Mouse (Mus musculus) liver, adult 2 months (tissue): ENCODE results near the gene Nedd8. TPM values are rescaled to one million over a fixed set of nuclear protein-coding genes. Genes with fewer than 3 reads are reported as not detected.

Experiments used
- DNase-seq: peaks from one replicate; pipeline ENCODE4 v3.0.0-alpha.2; 2011; ENCODE audit warnings: low read depth, low spot score; ENCODE audit errors: extremely low read depth
- H3K27ac ChIP-seq: fragments of 200-500 bp; replicated peaks from 2 replicates; pipeline ENCODE4 v1.5.1; 2012; ENCODE audit warnings: low read depth, mild to moderate bottlenecking, control low read depth, inconsistent platforms, low read length; ENCODE audit not compliant: insufficient read depth
- H3K27me3 ChIP-seq: fragments of 200-500 bp; 2 replicates; pipeline ENCODE4 v1.6.1; 2012; ENCODE audit warnings: mild to moderate bottlenecking, moderate library complexity, low read length, inconsistent platforms; ENCODE audit not compliant: control insufficient read depth, insufficient read depth
- H3K36me3 ChIP-seq: fragments of 200-500 bp; 2 replicates; pipeline ENCODE4 v1.6.1; 2012; ENCODE audit warnings: low read length, inconsistent platforms; ENCODE audit not compliant: control insufficient read depth, insufficient read depth
- H3K4me1 ChIP-seq: fragments of 200-500 bp; 2 replicates; pipeline ENCODE4 v1.6.1; 2011; ENCODE audit warnings: low read length; ENCODE audit not compliant: control insufficient read depth, insufficient read depth
- H3K4me3 ChIP-seq: fragments of 200-500 bp; 2 replicates; pipeline ENCODE4 v1.5.1; 2011; ENCODE audit warnings: low read depth, mild to moderate bottlenecking, control low read depth, low read length, moderate library complexity; ENCODE audit not compliant: insufficient read depth
- H3K79me2 ChIP-seq: fragments of 200-500 bp; 2 replicates; pipeline ENCODE4 v1.6.1; 2012; ENCODE audit warnings: inconsistent platforms, mild to moderate bottlenecking, low read length, moderate library complexity; ENCODE audit not compliant: control insufficient read depth, insufficient read depth
- H3K9ac ChIP-seq: fragments of 200-500 bp; 2 replicates; pipeline ENCODE4 v1.6.1; 2012; ENCODE audit warnings: low read depth, mild to moderate bottlenecking, control low read depth, inconsistent platforms, low read length
- CTCF ChIP-seq: fragments of 200-500 bp; IDR thresholded peaks from 2 replicates; pipeline ENCODE4 v1.5.1; 2011; ENCODE audit warnings: low read depth, low read length, control low read depth
- POLR2A ChIP-seq: fragments of 200-500 bp; IDR thresholded peaks from 2 replicates; pipeline ENCODE4 v1.6.1; 2011; ENCODE audit warnings: low read length, control low read depth; ENCODE audit not compliant: insufficient read depth; ENCODE audit errors: extremely low read depth
- WGBS: fragments of 180-500 bp; shearing (Covaris S2); methylation state at CpG from one replicate; pipeline ENCODE4 v1.1.7; 2018; 5-methylcytosine and 5-hydroxymethylcytosine counted together
- polyA plus RNA-seq: library from polyadenylated mRNA; depleted of rRNA; stranded (reverse); fragments of >200 nt; gene quantifications from 2 replicates; pipeline ENCODE4 v1.2.3, GENCODE M21; 2012
- total RNA-seq: library from RNA; depleted of rRNA; stranded (reverse); fragments of >200 nt; gene quantifications from 2 replicates; pipeline ENCODE4 v1.2.3, GENCODE M21; 2014

Gene Nedd8
- total and polyA plus RNA-seq, 2 experiments = 99.4 to 209 TPM

GRCm38 (mm10) chr14:55660636-55661035 lies 11.3 kb downstream of the Nedd8 start:
- peak overlapping the region; percentile 74; the same call in 1 of the 2 replicates for H3K4me3 ChIP-seq
- H3K27ac ChIP-seq = no peak overlapping the region

DNA sequence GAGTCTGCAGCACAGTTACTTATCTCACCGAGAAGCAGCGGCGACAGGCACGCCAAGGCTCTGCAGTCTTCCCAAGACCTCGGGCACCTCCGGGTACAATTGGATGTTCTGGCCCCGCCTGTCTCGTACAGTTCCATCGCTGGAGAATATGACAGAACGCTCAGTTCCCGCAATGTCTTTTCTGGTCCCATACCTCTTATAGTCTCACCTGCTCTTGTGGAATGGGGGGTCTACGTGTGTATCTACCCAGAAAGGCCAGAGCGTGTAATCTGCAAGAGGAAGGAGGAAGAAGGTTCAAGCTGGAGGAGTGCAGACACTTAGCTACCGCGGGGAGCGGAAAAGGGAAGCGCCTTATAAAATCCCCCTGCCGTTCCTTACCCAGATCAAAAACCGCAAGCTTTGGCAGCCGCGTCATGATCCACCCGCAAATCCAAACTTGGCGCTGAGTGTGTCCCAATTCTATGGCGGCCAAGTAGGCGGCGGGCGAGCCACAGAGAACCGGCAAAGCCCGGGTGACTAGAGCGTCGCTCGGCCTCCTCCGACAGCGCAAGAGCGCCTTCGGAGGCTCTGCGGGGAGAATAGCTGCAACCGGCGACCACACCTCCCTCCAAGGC lies 11.9 kb downstream of the Nedd8 start, which contains the start of gene Mdp1:
Gene Mdp1, minus strand, starts transcription at position 549 of the 614 bp plus-strand sequence.
- DNase-seq = peak; percentile 76
- Histone ChIP-seq H3K36me3 (peaks cover 10% of the 10 kb centered on the region; the same call in 1 of the 2 replicates), H3K4me1 (no peaks in the 10 kb centered on the region; the same call in 1 of the 2 replicates), H3K27me3 (no peaks in the 10 kb centered on the region), H3K9ac (peak within 1 kb of the TSS; percentile 75), H3K4me3 (peak within 1 kb of the TSS; percentile 74), H3K27ac (peak within 1 kb of the TSS; percentile 37; the same call in 1 of the 2 replicates), H3K79me2 (no peaks in the 10 kb centered on the region)
- TF ChIP-seq CTCF = peak; percentile 74
- TF ChIP-seq POLR2A = no peak
- WGBS = under 1% methylated on average over 39 of the region's 39 CpGs

More at GRCm38 (mm10) chr14:55660636-55661035, 11.3 kb downstream of the Nedd8 start:
- 75% methylated on average over 2 of the region's 2 CpGs for WGBS
- Histone ChIP-seq H3K79me2 (peaks cover 2% of the 10 kb centered on the region; the same call in 1 of the 2 replicates), H3K4me1 (no peaks in the 10 kb centered on the region; the same call in 1 of the 2 replicates), H3K36me3 (peaks cover 10% of the 10 kb centered on the region; the same call in 1 of the 2 replicates), H3K9ac (no peak overlapping the region), H3K27me3 (no peaks in the 10 kb centered on the region)
- TF ChIP-seq POLR2A (no peak), CTCF (no peak)
- no peak for DNase-seq

DNA sequence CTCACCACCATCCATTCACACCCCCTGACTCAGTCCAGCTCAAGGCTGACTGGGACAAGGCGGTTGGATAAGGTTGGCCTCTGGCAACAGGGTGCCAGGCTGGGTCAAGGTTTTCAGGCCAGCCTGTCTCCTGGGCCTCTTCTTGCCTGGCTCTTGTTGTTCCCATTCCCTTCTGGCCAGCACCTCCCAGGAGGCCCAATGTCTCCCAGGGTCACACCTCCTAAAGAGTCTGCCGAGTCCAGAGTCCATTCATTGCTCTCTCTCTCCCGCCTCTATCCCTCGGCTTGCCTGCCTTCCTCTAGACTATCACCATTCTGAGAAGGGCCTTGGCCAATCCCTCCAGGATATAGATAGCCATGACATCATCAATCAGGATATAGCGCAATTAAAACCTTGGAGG lies 13.9 kb downstream of the Nedd8 start:
- WGBS = 85% methylated on average over 5 of the region's 5 CpGs
- Histone ChIP-seq H3K9ac (no peak overlapping the region), H3K36me3 (peaks cover 7% of the 10 kb centered on the region; the same call in 1 of the 2 replicates), H3K4me3 (no peak overlapping the region), H3K27ac (no peak overlapping the region), H3K79me2 (no peaks in the 10 kb centered on the region), H3K4me1 (no peaks in the 10 kb centered on the region; the same call in 1 of the 2 replicates), H3K27me3 (no peaks in the 10 kb centered on the region)
- TF ChIP-seq POLR2A (no peak), CTCF (no peak)
- DNase-seq = no peak

DNA sequence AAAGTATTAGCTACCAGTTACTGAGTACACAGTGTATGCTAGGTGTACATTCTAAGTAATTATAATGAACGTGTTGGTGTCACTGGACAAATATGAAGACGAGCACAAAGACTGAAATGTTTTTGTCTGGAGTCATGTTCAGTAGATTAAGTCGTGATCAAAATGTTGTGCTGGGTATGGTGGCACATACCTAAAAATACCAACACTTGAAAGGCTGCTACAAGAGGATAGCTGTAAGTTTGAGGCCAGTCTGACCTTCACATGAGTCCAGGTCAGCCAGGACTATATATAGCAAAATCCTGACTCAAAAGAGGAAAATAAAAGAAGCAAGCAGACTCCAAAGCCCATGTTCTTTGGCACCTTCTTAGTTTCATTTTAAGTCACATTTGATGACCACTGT lies 15.0 kb downstream of the Nedd8 start:
- TF ChIP-seq POLR2A (no peak), CTCF (no peak)
- H3K4me3 ChIP-seq = no peak overlapping the region
- H3K36me3 ChIP-seq = peaks cover 4% of the 10 kb centered on the region; the same call in 1 of the 2 replicates
- H3K27ac ChIP-seq = no peak overlapping the region
- 82% methylated on average over 3 of the region's 3 CpGs for WGBS
- DNase-seq = no peak
- no peak overlapping the region for H3K9ac ChIP-seq
- H3K27me3 ChIP-seq = no peaks in the 10 kb centered on the region
- H3K4me1 ChIP-seq = no peaks in the 10 kb centered on the region; the same call in 1 of the 2 replicates
- no peaks in the 10 kb centered on the region for H3K79me2 ChIP-seq

- WGBS = 89% methylated on average over 7 of the region's 7 CpGs
Measured at GRCm38 (mm10) chr14:55651528-55651927, 20.4 kb downstream of the Nedd8 start.

DNA sequence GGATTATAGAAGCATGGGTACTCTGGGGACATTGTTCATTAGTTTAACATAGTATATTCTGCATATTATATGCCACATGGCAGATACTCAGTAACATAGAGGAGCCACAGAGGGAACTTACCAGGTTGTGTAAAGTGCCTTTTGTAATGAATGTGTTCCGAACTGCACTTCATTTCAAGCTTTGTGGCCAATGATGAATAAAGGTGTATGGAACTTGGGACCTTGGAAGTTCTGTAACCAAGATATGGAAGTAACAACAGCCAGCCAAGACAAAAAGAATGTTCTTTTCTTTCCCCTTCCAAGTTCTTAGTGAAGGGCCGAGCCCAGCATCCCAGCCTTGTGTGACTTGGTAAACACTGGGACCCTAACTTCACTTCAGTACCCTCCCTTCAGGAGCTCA lies 22.0 kb downstream of the Nedd8 start, which contains the start of gene Tssk4:
Gene Tssk4, plus strand, starts transcription at position 301 of the 400 bp plus-strand sequence.
- TF ChIP-seq POLR2A = no peak
- no peak for TF ChIP-seq CTCF
- DNase-seq = no peak
- H3K36me3 ChIP-seq = no peaks in the 10 kb centered on the region
- H3K4me3 ChIP-seq = no peak within 1 kb of the TSS
- no peaks in the 10 kb centered on the region for H3K79me2 ChIP-seq
- H3K9ac ChIP-seq = no peak within 1 kb of the TSS
- no peak within 1 kb of the TSS for H3K27ac ChIP-seq
- 0 out of 2 replicates have a peak, but pooled peaks cover 2% of the 10 kb centered on the region for H3K4me1 ChIP-seq
- 98% methylated on average over 2 of the region's 2 CpGs for WGBS
- H3K27me3 ChIP-seq = no peaks in the 10 kb centered on the region

More at GRCm38 (mm10) chr14:55651528-55651927, 20.4 kb downstream of the Nedd8 start:
- no peaks in the 10 kb centered on the region for H3K79me2 ChIP-seq
- no peak overlapping the region for H3K4me3 ChIP-seq
- no peaks in the 10 kb centered on the region for H3K27me3 ChIP-seq
- no peak overlapping the region for H3K27ac ChIP-seq
- no peak for DNase-seq
- H3K36me3 ChIP-seq = no peaks in the 10 kb centered on the region
- H3K4me1 ChIP-seq = no peaks in the 10 kb centered on the region
- H3K9ac ChIP-seq = no peak overlapping the region
- no peak for TF ChIP-seq POLR2A
- TF ChIP-seq CTCF = no peak
